Mouse (Mus musculus): ENCODE measurements around the gene Chtf18. TPM values are rescaled to one million over a fixed set of nuclear protein-coding genes. Genes with fewer than 3 reads are reported as not detected.

The Chtf18 gene
- polyA plus RNA-seq, 1 experiment: 36.7 TPM

GRCm38 (mm10) chr17:25761561-25761970 lies 34.3 kb upstream of the Chtf18 start:
- Histone ChIP-seq H3K4me3 (ENCODE audit: control insufficient read depth, insufficient read depth, low read length) (no peak overlapping the region), H3K36me3 (ENCODE audit: control insufficient read depth, insufficient read depth, low read length) (no peaks in the 10 kb centered on the region), H3K27me3 (ENCODE audit: control insufficient read depth, insufficient read depth, low read length) (no peaks in the 10 kb centered on the region), H3K4me1 (replicated peaks; ENCODE audit: control insufficient read depth, insufficient read depth, low read length) (no peaks in the 10 kb centered on the region), H3K27ac (ENCODE audit: control insufficient read depth, insufficient read depth, low read length) (no peak overlapping the region)
- TF ChIP-seq CTCF (IDR thresholded peaks at IDR 0.05; ENCODE audit: borderline replicate concordance, control insufficient read depth, extremely low read depth, insufficient read depth, low read length, poor library complexity) (no peak), POLR2A (IDR thresholded peaks at IDR 0.05; ENCODE audit: control insufficient read depth, extremely low read depth, insufficient read depth, low read length, poor library complexity) (no peak)
- 77% methylated on average over 4 of the region's 4 CpGs for WGBS
- no peak for DNase-seq

GRCm38 (mm10) chr17:25760148-25760547 lies 32.9 kb upstream of the Chtf18 start:
- Histone ChIP-seq H3K4me1 (replicated peaks; ENCODE audit: control insufficient read depth, insufficient read depth, low read length) (no peaks in the 10 kb centered on the region), H3K36me3 (ENCODE audit: control insufficient read depth, insufficient read depth, low read length) (no peaks in the 10 kb centered on the region), H3K27ac (ENCODE audit: control insufficient read depth, insufficient read depth, low read length) (no peak overlapping the region), H3K4me3 (ENCODE audit: control insufficient read depth, insufficient read depth, low read length) (no peak overlapping the region), H3K27me3 (ENCODE audit: control insufficient read depth, insufficient read depth, low read length) (no peaks in the 10 kb centered on the region)
- DNase-seq: no peak
- TF ChIP-seq POLR2A (IDR thresholded peaks at IDR 0.05; ENCODE audit: control insufficient read depth, extremely low read depth, insufficient read depth, low read length, poor library complexity): no peak
- no peak for TF ChIP-seq CTCF (IDR thresholded peaks at IDR 0.05; ENCODE audit: borderline replicate concordance, control insufficient read depth, extremely low read depth, insufficient read depth, low read length, poor library complexity)
- 71% methylated on average over 8 of the region's 8 CpGs for WGBS

GRCm38 (mm10) chr17:25757691-25758090 lies 30.5 kb upstream of the Chtf18 start:
- no peak overlapping the region for H3K4me3 ChIP-seq (ENCODE audit: control insufficient read depth, insufficient read depth, low read length)
- H3K27me3 ChIP-seq (ENCODE audit: control insufficient read depth, insufficient read depth, low read length): no peaks in the 10 kb centered on the region
- no peak for DNase-seq
- H3K4me1 ChIP-seq (replicated peaks; ENCODE audit: control insufficient read depth, insufficient read depth, low read length): no peaks in the 10 kb centered on the region
- WGBS: 77% methylated on average over 3 of the region's 3 CpGs
- H3K36me3 ChIP-seq (ENCODE audit: control insufficient read depth, insufficient read depth, low read length): no peaks in the 10 kb centered on the region
- TF ChIP-seq CTCF (IDR thresholded peaks at IDR 0.05; ENCODE audit: borderline replicate concordance, control insufficient read depth, extremely low read depth, insufficient read depth, low read length, poor library complexity): no peak
- no peak for TF ChIP-seq POLR2A (IDR thresholded peaks at IDR 0.05; ENCODE audit: control insufficient read depth, extremely low read depth, insufficient read depth, low read length, poor library complexity)
- H3K27ac ChIP-seq (ENCODE audit: control insufficient read depth, insufficient read depth, low read length): no peak overlapping the region

DNA sequence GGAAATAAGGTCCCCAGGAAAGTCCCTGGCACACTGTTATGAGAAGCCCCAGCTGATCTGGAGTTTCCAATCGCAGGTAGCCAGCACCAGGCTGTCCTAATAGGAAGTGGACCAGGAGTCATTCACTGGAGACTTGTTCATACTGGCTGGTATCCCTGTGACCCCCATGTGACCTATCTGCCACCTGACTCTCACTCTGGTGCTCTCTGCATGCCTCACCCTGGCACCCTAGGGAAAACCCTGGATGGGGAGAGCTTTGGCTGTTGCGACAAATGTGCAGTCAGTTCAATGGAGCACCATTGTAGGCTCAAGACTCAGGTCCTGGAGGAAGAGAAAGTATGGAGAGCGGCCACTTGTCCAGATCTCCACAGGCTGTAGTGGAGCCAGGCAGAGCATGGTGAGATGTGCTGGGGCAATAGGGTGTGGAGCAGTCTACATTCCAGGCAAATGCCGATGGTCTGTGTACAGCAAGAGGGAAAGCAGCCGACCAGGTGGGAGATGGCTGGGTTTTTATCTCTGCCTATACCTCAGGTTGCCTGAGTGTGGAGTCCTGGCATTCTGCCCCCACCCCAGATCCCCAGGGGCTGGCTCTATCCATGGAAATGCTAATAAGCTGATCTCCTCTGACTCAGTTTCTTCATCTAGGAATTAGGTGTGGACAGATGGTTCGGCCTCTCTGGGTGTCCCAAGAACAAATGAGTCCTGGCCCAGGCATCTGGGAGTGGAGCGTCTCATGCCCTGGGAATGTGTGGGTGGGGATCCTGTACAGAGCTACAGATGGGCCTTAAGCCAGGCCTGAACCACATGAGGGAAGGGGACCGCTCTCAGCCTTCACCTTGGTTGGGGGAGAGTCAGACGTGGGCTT lies 29.4 kb upstream of the Chtf18 start:
- no peak overlapping the region for H3K27ac ChIP-seq (ENCODE audit: control insufficient read depth, insufficient read depth, low read length)
- WGBS: 72% methylated on average over 9 of the region's 9 CpGs
- no peaks in the 10 kb centered on the region for H3K36me3 ChIP-seq (ENCODE audit: control insufficient read depth, insufficient read depth, low read length)
- H3K27me3 ChIP-seq (ENCODE audit: control insufficient read depth, insufficient read depth, low read length): no peaks in the 10 kb centered on the region
- TF ChIP-seq POLR2A (IDR thresholded peaks at IDR 0.05; ENCODE audit: control insufficient read depth, extremely low read depth, insufficient read depth, low read length, poor library complexity) (no peak), CTCF (IDR thresholded peaks at IDR 0.05; ENCODE audit: borderline replicate concordance, control insufficient read depth, extremely low read depth, insufficient read depth, low read length, poor library complexity) (no peak)
- no peaks in the 10 kb centered on the region for H3K4me1 ChIP-seq (replicated peaks; ENCODE audit: control insufficient read depth, insufficient read depth, low read length)
- H3K4me3 ChIP-seq (ENCODE audit: control insufficient read depth, insufficient read depth, low read length): no peak overlapping the region
- no peak for DNase-seq

GRCm38 (mm10) chr17:25755627-25756377 lies 28.6 kb upstream of the Chtf18 start:
- TF ChIP-seq CTCF (IDR thresholded peaks at IDR 0.05; ENCODE audit: borderline replicate concordance, control insufficient read depth, extremely low read depth, insufficient read depth, low read length, poor library complexity) (no peak), POLR2A (IDR thresholded peaks at IDR 0.05; ENCODE audit: control insufficient read depth, extremely low read depth, insufficient read depth, low read length, poor library complexity) (no peak)
- DNase-seq: no peak
- WGBS: 34% methylated on average over 4 of the region's 4 CpGs
- no peaks in the 10 kb centered on the region for H3K36me3 ChIP-seq (ENCODE audit: control insufficient read depth, insufficient read depth, low read length)
- H3K27ac ChIP-seq (ENCODE audit: control insufficient read depth, insufficient read depth, low read length): no peak overlapping the region
- no peak overlapping the region for H3K4me3 ChIP-seq (ENCODE audit: control insufficient read depth, insufficient read depth, low read length)
- no peaks in the 10 kb centered on the region for H3K4me1 ChIP-seq (replicated peaks; ENCODE audit: control insufficient read depth, insufficient read depth, low read length)
- no peaks in the 10 kb centered on the region for H3K27me3 ChIP-seq (ENCODE audit: control insufficient read depth, insufficient read depth, low read length)

DNA sequence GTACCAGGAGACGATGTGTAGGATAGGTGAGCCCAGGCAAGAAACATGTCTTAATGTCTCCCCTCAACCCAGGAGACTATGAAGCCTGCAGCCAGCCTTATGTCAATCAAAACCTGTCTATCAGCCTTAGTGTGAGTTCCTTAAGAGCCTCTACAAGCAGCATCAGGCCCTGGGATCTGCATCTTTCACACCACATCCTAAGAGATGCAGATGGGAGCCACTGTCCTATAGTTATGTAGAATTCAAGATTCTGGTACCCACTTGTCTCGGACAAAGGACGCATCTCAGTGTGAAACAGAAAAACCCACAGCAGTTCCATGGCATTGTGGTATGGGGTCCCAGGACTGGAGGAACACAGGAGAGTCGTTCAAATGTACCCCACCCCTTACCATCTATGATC lies 27.9 kb upstream of the Chtf18 start:
- Histone ChIP-seq H3K27ac (ENCODE audit: control insufficient read depth, insufficient read depth, low read length) (no peak overlapping the region), H3K27me3 (ENCODE audit: control insufficient read depth, insufficient read depth, low read length) (no peaks in the 10 kb centered on the region), H3K36me3 (ENCODE audit: control insufficient read depth, insufficient read depth, low read length) (no peaks in the 10 kb centered on the region), H3K4me3 (ENCODE audit: control insufficient read depth, insufficient read depth, low read length) (no peak overlapping the region), H3K4me1 (replicated peaks; ENCODE audit: control insufficient read depth, insufficient read depth, low read length) (no peaks in the 10 kb centered on the region)
- DNase-seq: no peak
- 84% methylated on average over 4 of the region's 4 CpGs for WGBS
- TF ChIP-seq CTCF (IDR thresholded peaks at IDR 0.05; ENCODE audit: borderline replicate concordance, control insufficient read depth, extremely low read depth, insufficient read depth, low read length, poor library complexity) (no peak), POLR2A (IDR thresholded peaks at IDR 0.05; ENCODE audit: control insufficient read depth, extremely low read depth, insufficient read depth, low read length, poor library complexity) (no peak)

All from thymus, adult 2 months (tissue).